Mouse (Mus musculus) forebrain, postnatal 0 days (tissue): Measurements from ENCODE around the gene Trem1. TPM values are rescaled to one million over a fixed set of nuclear protein-coding genes. Genes with fewer than 3 reads are reported as not detected.

Source experiments
- ATAC-seq: fragments of 200-750 bp; cut with Nextera tagmentation; 2 replicates; pipeline ENCODE4 v1.8.0; 2017; ENCODE audit warnings: mild to moderate bottlenecking, moderate library complexity
- DNase-seq: peaks from one replicate; pipeline ENCODE4 v3.0.0-alpha.2; 2015
- H3K27ac ChIP-seq: fragments of 300-500 bp; sonication (generic); 2 replicates; pipeline ENCODE4 v1.5.1; 2014; ENCODE audit warnings: low read depth, mild to moderate bottlenecking, antibody characterized with exemption, low read length, moderate library complexity, mixed read lengths
- H3K27me3 ChIP-seq: fragments of 300-500 bp; sonication (generic); 2 replicates; pipeline ENCODE4 v1.6.1; 2014; ENCODE audit warnings: mild to moderate bottlenecking, low read length, mixed read lengths; ENCODE audit not compliant: insufficient read depth
- H3K36me3 ChIP-seq: fragments of 300-500 bp; sonication (generic); 2 replicates; pipeline ENCODE4 v1.6.1; 2014; ENCODE audit warnings: mild to moderate bottlenecking, moderate library complexity; ENCODE audit not compliant: insufficient read depth
- H3K4me1 ChIP-seq: fragments of 300-500 bp; sonication (generic); 2 replicates; pipeline ENCODE4 v1.6.1; 2014; ENCODE audit warnings: antibody characterized with exemption; ENCODE audit not compliant: insufficient read depth
- H3K4me2 ChIP-seq: fragments of 300-500 bp; sonication (generic); 2 replicates; pipeline ENCODE4 v1.6.1; 2014; ENCODE audit warnings: low read depth, mild to moderate bottlenecking, moderate library complexity
- H3K4me3 ChIP-seq: fragments of 300-500 bp; sonication (generic); 2 replicates; pipeline ENCODE4 v1.5.1; 2014; ENCODE audit warnings: low read depth, low read length, mixed read lengths
- H3K9ac ChIP-seq: fragments of 300-500 bp; sonication (generic); 2 replicates; pipeline ENCODE4 v1.6.1; 2014; ENCODE audit warnings: mild to moderate bottlenecking
- H3K9me3 ChIP-seq: fragments of 300-500 bp; sonication (generic); 2 replicates; pipeline ENCODE4 v1.6.1; 2016; ENCODE audit warnings: low read length
- CTCF ChIP-seq: sonication (generic); IDR thresholded peaks from 2 replicates; pipeline ENCODE4 v1.5.1; 2016; ENCODE audit warnings: antibody characterized with exemption, control low read depth, low read depth
- WGBS: fragments of 180-500 bp; shearing (Covaris S2); extraction: QIAGEN DNeasy Blood & Tissue Kit; methylation state at CpG from one replicate; pipeline ENCODE4 v1.1.7; 2014; 5-methylcytosine and 5-hydroxymethylcytosine counted together
- polyA plus RNA-seq: library from polyadenylated mRNA; unstranded; fragments of >200 nt; fragmentation: Nextera tagmentation; extraction: Ambion mirVana; gene quantifications from 2 replicates; pipeline ENCODE4 v1.2.1, GENCODE M21; 2015
- total RNA-seq: library from RNA; depleted of rRNA; stranded (reverse); fragments of >200 nt; gene quantifications from 2 replicates; pipeline ENCODE4 v1.2.3, GENCODE M21; 2014

Gene Trem1
- total and polyA plus RNA-seq, 2 experiments from 2014 or later, result 0.08 to 0.24 TPM

GRCm38 (mm10) chr17:48267591-48267990 lies 35.0 kb downstream of the Trem1 start:
- no peaks in the 10 kb centered on the region for H3K9me3 ChIP-seq
- no peak overlapping the region for H3K4me3 ChIP-seq
- H3K27ac ChIP-seq, result no peak overlapping the region
- TF ChIP-seq CTCF, result no peak
- H3K36me3 ChIP-seq, result no peaks in the 10 kb centered on the region
- H3K9ac ChIP-seq, result no peak overlapping the region
- no peaks in the 10 kb centered on the region for H3K27me3 ChIP-seq
- DNase-seq (no peak), ATAC-seq (no peak)
- H3K4me1 ChIP-seq, result no peaks in the 10 kb centered on the region
- H3K4me2 ChIP-seq, result no peak overlapping the region
- WGBS, result 100% methylated on average over 1 of the region's 1 CpGs

- TF ChIP-seq CTCF, result no peak
- H3K4me3 ChIP-seq, result no peak overlapping the region
- ATAC-seq (no peak), DNase-seq (no peak)
- H3K36me3 ChIP-seq, result no peaks in the 10 kb centered on the region
- no peaks in the 10 kb centered on the region for H3K27me3 ChIP-seq
- H3K9me3 ChIP-seq, result no peaks in the 10 kb centered on the region
- H3K4me1 ChIP-seq, result no peaks in the 10 kb centered on the region
- no peak overlapping the region for H3K9ac ChIP-seq
- no peak overlapping the region for H3K4me2 ChIP-seq
- no peak overlapping the region for H3K27ac ChIP-seq
Observed at GRCm38 (mm10) chr17:48268276-48268675, 35.7 kb downstream of the Trem1 start.

GRCm38 (mm10) chr17:48269833-48270232 lies 37.3 kb downstream of the Trem1 start:
- no peaks in the 10 kb centered on the region for H3K4me1 ChIP-seq
- no peak overlapping the region for H3K4me2 ChIP-seq
- TF ChIP-seq CTCF, result no peak
- no peak overlapping the region for H3K4me3 ChIP-seq
- DNase-seq, result no peak
- H3K9me3 ChIP-seq, result no peaks in the 10 kb centered on the region
- H3K27ac ChIP-seq, result no peak overlapping the region
- ATAC-seq, result no peak
- H3K27me3 ChIP-seq, result no peaks in the 10 kb centered on the region
- no peak overlapping the region for H3K9ac ChIP-seq
- 79% methylated on average over 4 of the region's 4 CpGs for WGBS
- H3K36me3 ChIP-seq, result no peaks in the 10 kb centered on the region

DNA sequence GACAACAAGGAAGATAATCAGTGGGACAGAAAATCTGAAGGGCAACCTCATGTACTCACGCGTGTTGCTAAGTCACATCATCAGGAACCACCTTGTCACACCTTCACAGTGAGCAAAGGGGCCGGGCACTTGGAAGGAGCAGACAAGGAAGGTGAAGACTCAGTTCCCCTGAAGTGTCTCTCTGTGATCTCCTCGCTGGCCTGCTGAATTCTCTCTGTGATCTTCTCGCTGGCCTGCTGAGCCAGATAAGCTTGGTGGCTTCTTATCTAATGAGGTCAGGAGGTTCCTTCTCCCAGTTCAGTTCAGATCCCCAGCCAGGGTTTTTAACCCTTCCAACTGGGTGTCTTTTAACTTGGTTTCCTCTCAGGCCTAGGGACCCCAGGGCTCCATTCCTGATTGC lies 39.6 kb downstream of the Trem1 start:
- 87% methylated on average over 5 of the region's 5 CpGs for WGBS
- ATAC-seq (no peak), DNase-seq (no peak)
- Histone ChIP-seq H3K27me3 (no peaks in the 10 kb centered on the region), H3K27ac (no peak overlapping the region), H3K9ac (no peak overlapping the region), H3K4me3 (no peak overlapping the region), H3K9me3 (no peaks in the 10 kb centered on the region), H3K4me2 (no peak overlapping the region), H3K36me3 (no peaks in the 10 kb centered on the region), H3K4me1 (no peaks in the 10 kb centered on the region)
- TF ChIP-seq CTCF, result no peak

DNA sequence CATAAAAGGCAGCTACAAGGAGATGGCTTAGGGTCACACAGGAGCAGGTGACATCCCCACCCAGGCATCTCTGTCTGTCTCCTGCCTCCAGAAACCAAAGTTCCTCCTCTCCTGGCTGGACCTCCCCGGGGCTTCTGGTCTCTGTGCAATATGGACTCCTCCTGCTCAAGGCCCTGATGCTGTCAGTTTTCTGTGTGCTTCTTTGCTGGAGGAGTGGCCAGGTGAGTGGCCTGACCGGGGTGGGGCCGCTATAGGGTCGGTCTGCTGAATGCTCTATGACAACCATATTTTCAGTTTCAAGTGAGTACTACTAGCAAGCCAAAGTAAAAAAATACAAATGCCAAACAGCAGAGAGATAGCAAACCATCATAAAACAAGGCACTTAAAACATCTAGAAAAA lies 40.0 kb downstream of the Trem1 start:
- WGBS, result 93% methylated on average over 4 of the region's 4 CpGs
- no peak for TF ChIP-seq CTCF
- DNase-seq (no peak), ATAC-seq (no peak)
- Histone ChIP-seq H3K4me3 (no peak overlapping the region), H3K36me3 (no peaks in the 10 kb centered on the region), H3K4me1 (no peaks in the 10 kb centered on the region), H3K4me2 (no peak overlapping the region), H3K27ac (no peak overlapping the region), H3K9me3 (no peaks in the 10 kb centered on the region), H3K9ac (no peak overlapping the region), H3K27me3 (no peaks in the 10 kb centered on the region)

- no peak for TF ChIP-seq CTCF
- DNase-seq (no peak), ATAC-seq (no peak)
- 89% methylated on average over 4 of the region's 4 CpGs for WGBS
- H3K4me1 ChIP-seq, result no peaks in the 10 kb centered on the region
- H3K9ac ChIP-seq, result no peak overlapping the region
- no peaks in the 10 kb centered on the region for H3K9me3 ChIP-seq
- no peak overlapping the region for H3K4me2 ChIP-seq
- H3K36me3 ChIP-seq, result no peaks in the 10 kb centered on the region
- H3K27ac ChIP-seq, result no peak overlapping the region
- no peaks in the 10 kb centered on the region for H3K27me3 ChIP-seq
- H3K4me3 ChIP-seq, result no peak overlapping the region
Observed at GRCm38 (mm10) chr17:48274098-48274497, 41.5 kb downstream of the Trem1 start.

DNA sequence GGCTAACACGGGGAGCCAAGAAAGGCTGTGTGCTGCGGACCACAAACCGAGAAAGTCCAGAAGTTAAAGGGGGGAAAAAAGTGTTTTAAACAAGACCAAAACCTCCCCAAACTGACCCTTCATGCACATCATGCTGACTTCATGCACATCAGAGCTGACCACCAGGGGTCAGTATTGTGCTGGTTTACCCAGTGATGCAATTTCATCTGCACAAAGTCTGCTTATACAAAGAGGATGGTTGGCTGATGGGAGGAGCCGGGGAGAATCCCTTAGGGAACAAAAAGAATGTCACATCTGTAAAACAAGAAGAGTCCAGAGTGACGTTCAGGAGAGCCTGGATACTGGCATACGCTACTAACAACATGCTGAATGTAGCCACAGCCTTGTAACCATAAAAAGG lies 42.3 kb downstream of the Trem1 start:
- Histone ChIP-seq H3K9ac (no peak overlapping the region), H3K36me3 (no peaks in the 10 kb centered on the region), H3K4me3 (no peak overlapping the region), H3K9me3 (no peaks in the 10 kb centered on the region), H3K27ac (no peak overlapping the region), H3K4me1 (no peaks in the 10 kb centered on the region), H3K27me3 (no peaks in the 10 kb centered on the region), H3K4me2 (no peak overlapping the region)
- TF ChIP-seq CTCF, result peak; percentile 83
- 37% methylated on average over 6 of the region's 6 CpGs for WGBS
- ATAC-seq (peak; percentile 54), DNase-seq (peak; percentile 81)

DNA sequence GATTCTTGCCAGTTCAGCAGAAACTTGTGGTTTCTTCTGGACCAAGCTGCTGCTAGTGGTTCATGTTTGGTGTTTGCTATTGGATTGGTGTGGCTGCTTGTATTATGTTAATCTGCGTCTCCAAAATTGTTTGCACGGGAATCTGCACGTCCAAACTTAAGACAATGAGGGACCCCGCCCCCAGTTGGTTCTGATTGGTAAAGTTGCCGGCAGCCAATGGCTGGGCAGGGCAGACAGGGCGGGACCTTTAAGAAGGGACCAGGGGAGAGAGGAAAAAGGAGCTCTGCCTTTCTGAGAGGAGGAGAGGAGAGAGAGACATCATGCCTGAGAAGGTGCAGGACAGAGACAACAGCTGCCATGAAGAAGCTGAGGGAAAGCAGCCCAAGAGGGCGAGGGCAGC lies 43.2 kb downstream of the Trem1 start:
- WGBS, result 62% methylated on average over 7 of the region's 7 CpGs
- Histone ChIP-seq H3K27me3 (no peaks in the 10 kb centered on the region), H3K36me3 (no peaks in the 10 kb centered on the region), H3K27ac (no peak overlapping the region), H3K4me3 (no peak overlapping the region), H3K4me1 (no peaks in the 10 kb centered on the region), H3K4me2 (no peak overlapping the region), H3K9ac (no peak overlapping the region), H3K9me3 (no peaks in the 10 kb centered on the region)
- no peak for TF ChIP-seq CTCF
- no peak for ATAC-seq
- no peak for DNase-seq
